Mouse (Mus musculus) A20 (cell line): Measurements from ENCODE around the gene Zfp978.
"Not testable (repeated sequence)": the region's sequence is repeated elsewhere in the genome, so short reads cannot be mapped to it uniquely, and the experiment has no call there.

ENCODE experiments used
- DNase-seq: peaks from one replicate; pipeline ENCODE4 v3.0.0-alpha.2; 2011; ENCODE audit warnings: low read depth, low spot score

The Zfp978 gene

DNA sequence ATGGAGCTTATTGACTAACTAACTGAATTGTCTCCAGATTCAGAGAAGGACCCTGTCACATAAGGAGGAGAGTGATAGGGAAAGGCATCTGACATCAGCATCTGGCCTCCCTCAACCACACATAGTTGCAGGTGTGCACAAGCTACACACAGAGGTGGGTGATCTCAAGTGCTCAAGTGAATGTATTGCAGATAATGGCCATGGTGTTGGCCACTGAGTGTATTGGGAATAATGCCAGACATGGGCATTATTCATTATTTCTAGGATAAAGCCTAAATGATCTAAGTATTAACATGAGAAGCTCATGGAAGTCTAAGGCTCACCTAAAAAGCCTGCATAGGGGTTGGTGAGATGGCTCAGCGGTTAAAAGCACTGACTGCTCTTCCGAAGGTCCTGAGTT lies 10.6 kb upstream of the Zfp978 start:
- not testable (repeated sequence) for DNase-seq

DNA sequence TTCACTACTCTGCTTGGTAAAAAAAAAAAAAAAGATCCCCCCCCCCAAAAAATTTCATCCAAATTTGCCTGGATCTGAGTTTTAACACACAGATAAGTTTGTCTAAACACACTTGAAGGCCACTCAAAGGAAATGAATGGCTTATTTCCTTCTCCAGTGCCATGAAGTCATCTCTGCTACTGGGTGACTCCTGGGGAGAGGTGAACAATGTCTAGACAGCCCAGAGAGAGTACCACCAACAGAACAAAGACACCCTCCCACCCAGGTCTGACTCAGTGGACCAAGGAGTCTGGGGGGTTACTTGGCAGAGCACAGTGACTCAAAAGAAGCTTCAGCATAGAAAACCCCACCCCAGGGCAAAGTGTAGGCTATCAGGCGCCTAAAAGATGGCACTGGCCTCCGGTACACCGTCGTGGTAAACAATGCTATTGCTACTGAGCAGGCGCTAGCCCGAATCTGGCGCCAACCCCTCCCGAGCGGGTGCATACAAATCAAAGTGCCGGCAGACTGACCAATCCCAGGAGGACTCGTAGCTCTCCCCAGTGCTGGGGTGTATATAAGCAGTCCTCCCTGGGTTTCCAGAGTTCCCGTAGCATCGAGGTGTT lies 9.6 kb upstream of the Zfp978 start:
- not testable (repeated sequence) for DNase-seq

GRCm38 (mm10) chr4:147353626-147354025 lies 7.5 kb upstream of the Zfp978 start:
- DNase-seq: not testable (repeated sequence)

GRCm38 (mm10) chr4:147356042-147356441 lies 5.1 kb upstream of the Zfp978 start:
- DNase-seq: not testable (repeated sequence)

GRCm38 (mm10) chr4:147357195-147357594 lies 3.9 kb upstream of the Zfp978 start:
- DNase-seq: not testable (repeated sequence)

DNA sequence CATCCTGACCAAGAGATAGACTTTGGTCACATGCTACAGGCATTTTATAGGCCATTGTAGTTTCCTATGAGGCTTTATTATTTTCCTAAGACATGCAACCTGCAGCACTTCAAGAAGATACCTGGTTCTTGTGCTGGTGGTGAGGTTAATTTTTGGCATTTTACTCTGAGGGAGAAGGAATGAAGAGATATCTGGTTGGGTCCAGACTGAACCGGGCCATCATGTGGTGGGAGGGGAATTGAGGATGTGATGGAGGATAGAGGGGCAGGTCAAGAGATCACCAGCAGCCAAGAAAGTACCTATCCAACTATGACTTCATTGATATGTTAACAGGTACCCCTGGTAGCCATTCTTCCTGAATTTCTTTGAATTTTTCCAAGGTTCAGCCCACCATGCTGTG lies 769 bp downstream of the Zfp978 start:
- DNase-seq: not testable (repeated sequence)

DNA sequence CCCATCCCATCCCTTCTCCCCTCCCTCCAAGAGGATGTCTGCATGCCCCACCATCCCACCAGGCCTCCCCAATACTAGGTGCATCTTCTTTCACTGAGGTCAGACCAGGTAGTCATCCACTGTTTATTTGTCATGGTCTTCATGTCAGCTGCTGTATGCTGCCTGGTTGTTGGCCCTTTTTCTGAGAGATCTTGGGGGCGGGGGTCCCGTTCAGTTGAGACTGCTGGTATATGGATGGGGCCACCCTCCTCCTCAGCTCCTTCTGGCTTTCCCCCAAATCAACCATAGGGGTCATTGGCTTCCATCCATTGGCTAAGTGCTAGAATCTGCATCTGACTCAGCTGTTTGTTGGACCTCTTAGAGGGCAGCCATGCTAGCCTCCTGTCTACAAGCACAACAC lies 8.5 kb downstream of the Zfp978 start:
- not testable (repeated sequence) for DNase-seq

GRCm38 (mm10) chr4:147383199-147383598 lies 22.1 kb downstream of the Zfp978 start:
- not testable (repeated sequence) for DNase-seq

DNA sequence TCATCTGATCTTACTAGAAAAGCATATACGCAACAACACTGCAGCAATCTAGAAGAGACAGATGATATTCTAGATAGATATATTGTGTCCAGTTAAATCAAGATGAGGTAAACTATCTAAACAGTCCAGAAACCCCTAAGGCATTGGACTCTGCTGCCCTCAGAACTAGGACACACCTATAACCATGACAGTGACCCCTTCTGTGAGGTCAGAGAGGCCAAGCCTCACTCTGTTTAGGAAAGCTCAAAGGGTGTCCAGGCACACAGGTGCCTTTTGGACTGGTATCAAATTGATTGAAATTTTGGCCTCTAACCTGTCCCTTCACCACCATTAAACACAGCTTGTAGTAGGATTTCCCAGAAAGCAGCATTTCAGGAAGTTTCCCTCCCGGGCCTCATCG lies 36.1 kb downstream of the Zfp978 start:
- DNase-seq: not testable (repeated sequence)

GRCm38 (mm10) chr4:147397934-147398682 lies 37.0 kb downstream of the Zfp978 start:
- not testable (repeated sequence) for DNase-seq

- not testable (repeated sequence) for DNase-seq
These were observed 37.6 kb downstream of the Zfp978 start for GRCm38 (mm10) chr4:147398741-147399140.

DNA sequence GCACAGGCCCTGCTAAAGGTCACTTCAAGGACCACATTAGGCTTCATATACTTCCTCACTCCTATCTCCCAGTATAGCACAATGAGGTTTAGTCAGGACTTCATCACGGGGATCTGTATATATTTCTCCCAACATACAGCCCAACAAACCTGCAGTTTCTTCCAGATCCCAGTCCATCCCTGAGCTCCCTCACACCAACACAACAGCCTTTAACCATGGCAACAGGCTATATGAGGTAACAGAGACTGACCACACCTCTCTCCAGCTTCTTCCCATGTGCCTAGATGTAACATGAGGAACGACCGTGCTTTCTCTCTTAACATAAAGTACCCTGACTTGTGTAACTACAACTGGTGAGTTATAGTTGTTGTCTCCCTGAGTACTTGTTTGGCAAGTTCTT lies 38.4 kb downstream of the Zfp978 start:
- DNase-seq: not testable (repeated sequence)

GRCm38 (mm10) chr4:147400031-147400847 lies 39.1 kb downstream of the Zfp978 start:
- not testable (repeated sequence) for DNase-seq

DNA sequence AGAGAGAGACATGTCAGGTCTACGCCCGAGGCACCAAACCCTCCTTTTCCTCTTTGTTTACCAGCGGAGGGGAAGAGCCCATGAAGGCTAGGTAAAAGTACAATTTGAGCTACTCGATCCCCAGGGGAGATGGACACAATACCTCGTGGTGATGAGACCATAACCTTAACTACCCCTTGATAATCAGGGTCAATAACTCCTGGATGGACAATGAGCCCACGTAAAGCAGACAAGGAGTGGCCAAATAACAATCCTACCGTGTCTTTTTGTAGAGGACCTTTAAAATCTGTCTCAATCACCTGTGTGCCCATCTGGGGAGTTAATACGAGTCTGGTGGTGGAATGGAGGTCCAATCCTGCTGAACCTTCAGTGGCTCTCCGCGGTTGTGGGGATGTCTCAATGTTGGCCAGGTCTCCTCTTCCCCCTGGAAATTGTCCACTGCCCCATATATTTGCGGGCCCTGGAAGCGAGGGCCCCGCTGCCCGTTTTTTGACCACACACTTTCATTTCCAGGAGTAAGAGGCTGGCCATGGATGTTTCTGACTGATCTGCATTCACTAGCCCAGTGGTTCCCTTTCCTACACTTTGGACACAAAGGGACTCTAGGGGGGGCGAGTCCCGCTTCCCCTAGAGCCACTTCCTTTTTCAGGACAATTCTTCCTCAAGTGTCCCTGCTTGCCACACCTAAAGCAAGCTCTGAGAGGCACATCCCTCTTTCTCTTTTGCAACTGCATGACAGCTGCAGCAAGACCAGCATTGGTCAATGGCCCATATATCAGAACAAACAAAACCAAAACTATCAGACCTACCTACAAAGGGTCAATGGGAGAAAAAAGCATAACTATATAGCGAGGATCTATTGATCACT lies 40.0 kb downstream of the Zfp978 start:
- not testable (repeated sequence) for DNase-seq

GRCm38 (mm10) chr4:147401736-147402506 lies 40.8 kb downstream of the Zfp978 start:
- DNase-seq: not testable (repeated sequence)

GRCm38 (mm10) chr4:147402507-147402890 lies 41.4 kb downstream of the Zfp978 start:
- DNase-seq: not testable (repeated sequence)

DNA sequence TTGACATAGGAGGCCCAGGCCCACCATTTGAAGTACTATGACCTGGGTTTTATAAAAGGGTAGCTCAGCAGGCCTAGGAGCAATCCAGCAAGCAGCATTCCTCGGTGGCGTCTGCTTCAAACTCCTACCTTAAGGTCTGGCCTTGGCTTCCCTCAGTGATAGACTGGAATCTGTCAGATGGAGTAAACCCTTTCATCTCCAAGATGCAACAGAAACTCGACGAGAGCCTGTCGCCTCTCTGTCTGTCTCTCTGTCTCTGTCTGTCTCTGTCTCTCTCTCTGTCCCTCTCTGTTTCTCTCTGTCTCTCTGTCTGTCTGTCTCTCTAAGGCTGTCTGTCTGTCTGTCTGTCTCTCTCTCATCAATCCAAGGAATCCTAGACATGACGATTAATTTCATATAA lies 42.4 kb downstream of the Zfp978 start:
- not testable (repeated sequence) for DNase-seq

- not testable (repeated sequence) for DNase-seq
These were observed 43.1 kb downstream of the Zfp978 start for GRCm38 (mm10) chr4:147403931-147404913.
